Mouse (Mus musculus) lung, embryonic 15.5 days (tissue): ENCODE measurements around the gene Zfp39. TPM values are rescaled to one million over a fixed set of nuclear protein-coding genes. Genes with fewer than 3 reads are reported as not detected.

Source experiments
- ATAC-seq: fragments of 200-750 bp; cut with Nextera tagmentation; 2 replicates; pipeline ENCODE4 v1.8.0; 2017; ENCODE audit warnings: moderate number of reproducible peaks, borderline replicate concordance; ENCODE audit not compliant: low FRiP score, low TSS enrichment; ENCODE audit errors: extremely low read depth
- H3K27ac ChIP-seq: fragments of 300-500 bp; sonication (generic); 2 replicates; pipeline ENCODE4 v1.5.1; 2015; ENCODE audit warnings: moderate library complexity, mild to moderate bottlenecking, inconsistent platforms
- H3K27me3 ChIP-seq: fragments of 300-500 bp; sonication (generic); 2 replicates; pipeline ENCODE4 v1.6.1; 2015; ENCODE audit warnings: inconsistent platforms
- H3K36me3 ChIP-seq: fragments of 300-500 bp; sonication (generic); 2 replicates; pipeline ENCODE4 v1.6.1; 2015; ENCODE audit warnings: inconsistent platforms
- H3K4me1 ChIP-seq: fragments of 300-500 bp; sonication (generic); 2 replicates; pipeline ENCODE4 v1.6.1; 2015; ENCODE audit warnings: inconsistent platforms
- H3K4me2 ChIP-seq: fragments of 300-500 bp; sonication (generic); 2 replicates; pipeline ENCODE4 v1.6.1; 2015; ENCODE audit warnings: inconsistent platforms, mild to moderate bottlenecking, moderate library complexity
- H3K4me3 ChIP-seq: fragments of 300-500 bp; sonication (generic); 2 replicates; pipeline ENCODE4 v1.5.1; 2015; ENCODE audit warnings: mild to moderate bottlenecking, inconsistent platforms
- H3K9ac ChIP-seq: fragments of 300-500 bp; sonication (generic); 2 replicates; pipeline ENCODE4 v1.6.1; 2015; ENCODE audit warnings: inconsistent platforms
- H3K9me3 ChIP-seq: fragments of 300-500 bp; sonication (generic); 2 replicates; pipeline ENCODE4 v1.6.1; 2016; ENCODE audit warnings: inconsistent platforms
- WGBS: fragments of 180-500 bp; shearing (Covaris S2); methylation state at CpG from one replicate; pipeline ENCODE4 v1.1.7; 2015; 5-methylcytosine and 5-hydroxymethylcytosine counted together
- polyA plus RNA-seq: library from polyadenylated mRNA; unstranded; fragments of >200 nt; fragmentation: Nextera tagmentation; extraction: Ambion mirVana; gene quantifications from 2 replicates; pipeline ENCODE4 v1.2.1, GENCODE M21; 2015

Zfp39 gene
- polyA plus RNA-seq, 1 experiment from 2014 or later = 5.1 TPM

GRCm38 (mm10) chr11:58917745-58918366 lies 13.8 kb upstream of the Zfp39 start, which contains the start of gene Btnl10:
Gene Btnl10 (plus strand): TSS chr11:58917908.
- no peak within 1 kb of the TSS for H3K27ac ChIP-seq
- no peak within 1 kb of the TSS for H3K9ac ChIP-seq
- 0 out of 2 replicates have a peak, but pooled peaks cover under 1% of the 10 kb centered on the region for H3K27me3 ChIP-seq
- no peaks in the 10 kb centered on the region for H3K36me3 ChIP-seq
- H3K9me3 ChIP-seq = no peaks in the 10 kb centered on the region
- WGBS = 77% methylated on average over 12 of the region's 12 CpGs
- H3K4me3 ChIP-seq = no peak within 1 kb of the TSS
- H3K4me2 ChIP-seq = no peak within 1 kb of the TSS
- ATAC-seq = no peak
- no peaks in the 10 kb centered on the region; the same call in 1 of the 2 replicates for H3K4me1 ChIP-seq

GRCm38 (mm10) chr11:58916879-58917744 lies 13.1 kb upstream of the Zfp39 start:
- Histone ChIP-seq H3K4me1 (no peaks in the 10 kb centered on the region; the same call in 1 of the 2 replicates), H3K27ac (no peak overlapping the region), H3K4me3 (no peak overlapping the region), H3K9me3 (no peaks in the 10 kb centered on the region), H3K4me2 (no peak overlapping the region), H3K9ac (no peak overlapping the region), H3K36me3 (no peaks in the 10 kb centered on the region), H3K27me3 (no peaks in the 10 kb centered on the region)
- no peak for ATAC-seq
- WGBS = 45% methylated on average over 14 of the region's 14 CpGs

- H3K27me3 ChIP-seq = no peaks in the 10 kb centered on the region
- H3K4me1 ChIP-seq = no peaks in the 10 kb centered on the region; the same call in 1 of the 2 replicates
- H3K9me3 ChIP-seq = no peaks in the 10 kb centered on the region
- no peak overlapping the region for H3K27ac ChIP-seq
- no peak; the same call in 1 of the 2 replicates for ATAC-seq
- WGBS = 9% methylated on average over 17 of the region's 17 CpGs
- no peaks in the 10 kb centered on the region for H3K36me3 ChIP-seq
- peak overlapping the region; percentile 70 for H3K4me2 ChIP-seq
- H3K4me3 ChIP-seq = peak overlapping the region; percentile 32
- H3K9ac ChIP-seq = peak overlapping the region; percentile 33
These were observed 10.5 kb upstream of the Zfp39 start for GRCm38 (mm10) chr11:58914461-58915028.

DNA sequence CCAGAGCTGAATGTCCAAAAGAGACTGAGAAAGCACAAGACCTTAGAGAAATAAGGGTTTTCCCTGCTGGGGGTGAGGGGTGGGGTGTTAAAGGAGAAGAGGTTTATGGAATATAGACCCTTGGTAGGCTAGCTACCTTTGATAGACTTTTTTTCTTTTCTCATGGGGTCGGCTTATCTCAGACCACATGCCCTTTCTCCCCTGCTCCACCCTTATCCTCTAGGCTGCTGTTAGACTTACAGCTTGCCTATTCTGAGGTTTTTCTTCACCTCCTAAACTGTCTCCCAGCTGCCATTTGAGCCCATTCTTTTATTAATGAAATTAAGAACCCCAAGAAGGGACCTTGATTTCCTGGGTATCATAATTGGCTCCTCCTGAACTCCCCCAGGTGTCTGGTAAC lies 9.8 kb upstream of the Zfp39 start:
- no peak overlapping the region for H3K4me3 ChIP-seq
- no peak overlapping the region for H3K9ac ChIP-seq
- H3K27me3 ChIP-seq = no peaks in the 10 kb centered on the region
- no peaks in the 10 kb centered on the region; the same call in 1 of the 2 replicates for H3K4me1 ChIP-seq
- H3K4me2 ChIP-seq = no peak overlapping the region
- H3K27ac ChIP-seq = no peak overlapping the region
- 80% methylated on average over 1 of the region's 1 CpGs for WGBS
- no peaks in the 10 kb centered on the region for H3K36me3 ChIP-seq
- ATAC-seq = no peak
- H3K9me3 ChIP-seq = no peaks in the 10 kb centered on the region

DNA sequence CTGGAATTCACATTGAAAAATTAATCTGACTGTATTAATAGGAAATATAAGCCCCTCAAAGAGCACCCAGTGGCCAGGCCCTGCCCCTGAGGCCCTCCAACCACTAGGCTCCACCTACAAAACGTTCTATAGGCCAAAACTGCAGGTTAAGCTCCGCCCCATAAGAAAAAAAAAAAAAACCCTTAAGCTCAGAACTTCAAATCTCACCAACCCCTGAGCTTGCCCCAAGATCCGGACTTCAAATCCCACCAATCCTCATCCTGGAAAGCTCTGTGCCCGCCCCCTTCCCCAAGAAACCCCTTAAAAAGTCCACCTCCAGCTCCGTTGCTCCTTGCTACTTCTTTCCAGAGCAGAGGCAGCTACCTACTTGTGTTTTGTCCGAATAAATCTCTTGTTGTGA lies 813 bp upstream of the Zfp39 start:
- peaks cover 8% of the 10 kb centered on the region; the same call in 1 of the 2 replicates for H3K4me1 ChIP-seq
- no peaks in the 10 kb centered on the region for H3K9me3 ChIP-seq
- H3K27me3 ChIP-seq = no peaks in the 10 kb centered on the region
- H3K36me3 ChIP-seq = peaks cover 11% of the 10 kb centered on the region
- WGBS = 45% methylated on average over 6 of the region's 6 CpGs
- peak overlapping the region; percentile 84 for H3K4me2 ChIP-seq
- no peak for ATAC-seq
- H3K9ac ChIP-seq = no peak overlapping the region
- H3K27ac ChIP-seq = no peak overlapping the region
- H3K4me3 ChIP-seq = peak overlapping the region; percentile 73; the same call in 1 of the 2 replicates

DNA sequence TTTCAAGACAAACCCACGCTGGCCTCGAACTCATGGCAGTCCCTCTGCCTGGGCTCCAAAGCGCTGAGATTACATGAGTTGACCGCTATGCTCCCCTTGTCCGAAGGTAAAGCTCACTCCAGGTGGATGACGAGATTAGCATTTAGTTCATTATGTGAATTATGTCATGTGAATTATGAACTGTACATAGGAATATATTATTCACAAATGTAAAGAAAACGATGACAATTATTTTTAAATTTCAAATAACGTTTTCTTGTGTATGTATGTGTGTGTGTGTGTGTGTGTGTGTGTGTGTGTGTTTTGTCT lies 339 bp upstream of the Zfp39 start:
- H3K27me3 ChIP-seq = no peaks in the 10 kb centered on the region
- no peaks in the 10 kb centered on the region for H3K9me3 ChIP-seq
- under 1% methylated on average over 8 of the region's 8 CpGs for WGBS
- H3K4me2 ChIP-seq = peak overlapping the region; percentile 84
- peak; percentile 4; the same call in 1 of the 2 replicates for ATAC-seq
- H3K4me1 ChIP-seq = peaks cover 8% of the 10 kb centered on the region; the same call in 1 of the 2 replicates
- H3K36me3 ChIP-seq = peaks cover 12% of the 10 kb centered on the region
- H3K9ac ChIP-seq = peak overlapping the region; percentile 84
- peak overlapping the region; percentile 73 for H3K4me3 ChIP-seq
- H3K27ac ChIP-seq = peak overlapping the region; percentile 56; the same call in 1 of the 2 replicates

DNA sequence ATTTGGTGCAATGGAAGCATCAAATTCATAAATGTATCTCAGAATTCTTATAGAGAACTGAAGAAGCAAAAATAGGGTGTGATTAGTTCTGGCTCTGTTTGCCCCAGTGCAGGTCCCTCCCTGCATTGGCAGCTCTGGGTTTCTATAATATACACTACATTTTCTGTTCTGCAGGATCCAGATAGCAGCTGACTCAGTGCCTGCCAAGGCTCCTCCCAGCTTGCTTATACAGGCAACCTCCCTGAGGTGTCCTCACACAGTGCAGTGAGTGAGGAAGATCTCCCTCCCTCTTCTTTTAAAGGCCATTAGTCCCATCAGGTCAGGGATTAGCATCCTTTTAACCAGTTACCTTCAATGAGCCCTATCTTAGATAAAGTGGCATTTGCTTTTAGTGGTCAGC lies 2.9 kb downstream of the Zfp39 start:
- Histone ChIP-seq H3K4me2 (no peak overlapping the region), H3K27ac (no peak overlapping the region), H3K36me3 (peaks cover 34% of the 10 kb centered on the region), H3K4me1 (peaks cover 8% of the 10 kb centered on the region; the same call in 1 of the 2 replicates), H3K27me3 (no peaks in the 10 kb centered on the region), H3K9me3 (no peaks in the 10 kb centered on the region), H3K9ac (no peak overlapping the region), H3K4me3 (no peak overlapping the region)
- ATAC-seq = no peak

DNA sequence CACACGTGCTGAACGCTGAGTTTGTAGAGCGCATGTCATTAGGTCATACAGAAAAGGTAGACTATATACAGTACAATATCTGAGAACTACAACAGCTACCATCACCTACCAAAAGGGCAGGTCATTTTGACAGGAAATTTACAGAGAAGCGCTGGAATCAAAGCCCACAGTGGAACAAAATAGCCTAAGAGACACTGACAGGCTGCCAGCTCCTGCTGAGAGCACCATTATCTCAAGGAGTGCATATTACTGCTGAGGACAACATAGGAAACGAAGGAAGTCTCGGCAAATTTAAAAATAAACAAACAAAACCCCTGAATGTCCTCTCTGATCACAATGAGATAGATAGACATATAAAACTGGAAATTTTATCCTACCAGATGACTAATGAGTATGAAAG lies 6.5 kb downstream of the Zfp39 start:
- Histone ChIP-seq H3K4me2 (no peak overlapping the region), H3K27ac (no peak overlapping the region), H3K27me3 (no peaks in the 10 kb centered on the region), H3K9ac (no peak overlapping the region), H3K9me3 (no peaks in the 10 kb centered on the region), H3K4me1 (no peaks in the 10 kb centered on the region), H3K36me3 (peaks cover 46% of the 10 kb centered on the region), H3K4me3 (no peak overlapping the region)
- WGBS = 70% methylated on average over 6 of the region's 6 CpGs
- ATAC-seq = no peak

- Histone ChIP-seq H3K27me3 (no peaks in the 10 kb centered on the region), H3K9ac (no peak overlapping the region), H3K27ac (no peak overlapping the region), H3K4me3 (no peak overlapping the region), H3K4me1 (no peaks in the 10 kb centered on the region), H3K36me3 (peaks cover 62% of the 10 kb centered on the region), H3K9me3 (no peaks in the 10 kb centered on the region), H3K4me2 (no peak overlapping the region)
- no peak for ATAC-seq
- 59% methylated on average over 6 of the region's 6 CpGs for WGBS
These were observed 9.6 kb downstream of the Zfp39 start for GRCm38 (mm10) chr11:58894456-58894855.

- H3K9me3 ChIP-seq = no peaks in the 10 kb centered on the region
- H3K4me1 ChIP-seq = no peaks in the 10 kb centered on the region
- peaks cover 39% of the 10 kb centered on the region for H3K36me3 ChIP-seq
- no peak overlapping the region for H3K4me3 ChIP-seq
- 82% methylated on average over 10 of the region's 10 CpGs for WGBS
- ATAC-seq = no peak
- no peak overlapping the region for H3K4me2 ChIP-seq
- H3K27ac ChIP-seq = no peak overlapping the region
- no peak overlapping the region for H3K9ac ChIP-seq
- no peaks in the 10 kb centered on the region for H3K27me3 ChIP-seq
These were observed 13.5 kb downstream of the Zfp39 start for GRCm38 (mm10) chr11:58890511-58890910.

- Histone ChIP-seq H3K27ac (no peak overlapping the region), H3K4me2 (no peak overlapping the region), H3K4me3 (no peak overlapping the region), H3K9ac (no peak overlapping the region), H3K9me3 (no peaks in the 10 kb centered on the region), H3K4me1 (no peaks in the 10 kb centered on the region), H3K36me3 (peaks cover 26% of the 10 kb centered on the region), H3K27me3 (no peaks in the 10 kb centered on the region)
- WGBS = 86% methylated on average over 8 of the region's 8 CpGs
- no peak for ATAC-seq
These were observed 20.3 kb downstream of the Zfp39 start for GRCm38 (mm10) chr11:58883756-58884155.

DNA sequence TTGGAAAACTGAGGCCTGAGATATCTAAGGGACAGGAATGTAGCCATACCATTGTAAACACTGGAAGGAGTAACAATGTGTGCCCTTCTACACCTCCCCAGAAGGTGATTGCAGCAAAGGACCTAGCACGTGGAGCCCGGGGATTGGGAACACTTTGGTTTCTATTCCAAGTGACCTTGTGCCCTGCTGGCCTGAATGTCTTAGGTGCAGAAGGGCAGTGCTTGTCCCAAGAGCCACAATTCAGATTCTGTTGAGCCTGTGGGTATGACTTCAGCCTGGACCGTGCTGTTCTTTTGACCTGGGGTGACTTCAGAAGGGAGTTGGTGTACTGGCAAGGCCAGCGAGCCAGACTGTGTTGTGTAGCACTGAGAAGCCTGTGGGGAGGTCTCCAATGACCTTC lies 33.1 kb downstream of the Zfp39 start:
- H3K9ac ChIP-seq = no peak overlapping the region
- no peak overlapping the region for H3K4me2 ChIP-seq
- ATAC-seq = no peak
- no peak overlapping the region for H3K4me3 ChIP-seq
- peaks cover 4% of the 10 kb centered on the region; the same call in 1 of the 2 replicates for H3K4me1 ChIP-seq
- no peak overlapping the region for H3K27ac ChIP-seq
- no peaks in the 10 kb centered on the region for H3K9me3 ChIP-seq
- H3K27me3 ChIP-seq = no peaks in the 10 kb centered on the region
- WGBS = 71% methylated on average over 4 of the region's 4 CpGs
- peaks cover 5% of the 10 kb centered on the region for H3K36me3 ChIP-seq
